Mouse (Mus musculus): ENCODE results near the gene Npdc1. TPM values are rescaled to one million over a fixed set of nuclear protein-coding genes. Genes with fewer than 3 reads are reported as not detected.

The Npdc1 gene
- total RNA-seq, 2 experiments from 2014 or later = 1.5 TPM; not detected in 1

Other genes with a start within 250 kb of the Npdc1 start
Only the 30 nearest of the 40 such genes appear.
- gene Tubb4b, start 174.6 kb upstream of the Npdc1 start, total RNA-seq (2015) = 435 and 440 TPM in 2 replicates
- gene Tubb4b, start 174.6 kb upstream of the Npdc1 start, total RNA-seq (2017) = 571 and 580 TPM in 2 replicates
- gene Slc34a3, start 165.0 kb upstream of the Npdc1 start, total RNA-seq (2015) = not detected in 2 replicates
- gene Slc34a3, start 165.0 kb upstream of the Npdc1 start, total RNA-seq (2017) = not detected in 2 replicates
- gene Rnf224, start 162.6 kb upstream of the Npdc1 start, total RNA-seq (2015) = not detected in 2 replicates
- 0.25 TPM in 1 of 2 replicates, not detected in the other for gene Rnf224, start 162.6 kb upstream of the Npdc1 start, total RNA-seq (2017)
- gene Rnf208, start 157.1 kb upstream of the Npdc1 start, total RNA-seq (2015) = 0.69 TPM in 1 of 2 replicates, not detected in the other
- gene Rnf208, start 157.1 kb upstream of the Npdc1 start, total RNA-seq (2017) = 0.29 TPM in 1 of 2 replicates, not detected in the other
- not detected in 2 replicates for gene Cysrt1, start 156.9 kb upstream of the Npdc1 start, total RNA-seq (2015)
- not detected in 2 replicates for gene Cysrt1, start 156.9 kb upstream of the Npdc1 start, total RNA-seq (2017)
- gene AL732309.1, start 152.5 kb upstream of the Npdc1 start, total RNA-seq (2015) = 3.9 and 5.0 TPM in 2 replicates
- gene AL732309.1, start 152.5 kb upstream of the Npdc1 start, total RNA-seq (2017) = 3.2 and 3.8 TPM in 2 replicates
- 11.4 and 12.8 TPM in 2 replicates for gene Tmem203, start 143.9 kb upstream of the Npdc1 start, total RNA-seq (2015)
- 9.6 and 9.8 TPM in 2 replicates for gene Tmem203, start 143.9 kb upstream of the Npdc1 start, total RNA-seq (2017)
- 7.9 and 13.3 TPM in 2 replicates for gene Tprn, start 136.7 kb upstream of the Npdc1 start, total RNA-seq (2015)
- 7.6 and 9.2 TPM in 2 replicates for gene Tprn, start 136.7 kb upstream of the Npdc1 start, total RNA-seq (2017)
- gene Ssna1, start 126.9 kb upstream of the Npdc1 start, total RNA-seq (2015) = 136 and 148 TPM in 2 replicates
- gene Ssna1, start 126.9 kb upstream of the Npdc1 start, total RNA-seq (2017) = 71.3 and 92.7 TPM in 2 replicates
- 28.3 and 34.4 TPM in 2 replicates for gene Anapc2, start 126.9 kb upstream of the Npdc1 start, total RNA-seq (2015)
- 36.5 and 42.4 TPM in 2 replicates for gene Anapc2, start 126.9 kb upstream of the Npdc1 start, total RNA-seq (2017)
- gene Tmem210, start 111.2 kb upstream of the Npdc1 start, total RNA-seq (2015) = not detected in 2 replicates
- not detected in 2 replicates for gene Tmem210, start 111.2 kb upstream of the Npdc1 start, total RNA-seq (2017)
- not detected in 2 replicates for gene Lrrc26, start 109.4 kb upstream of the Npdc1 start, total RNA-seq (2015)
- gene Lrrc26, start 109.4 kb upstream of the Npdc1 start, total RNA-seq (2017) = not detected in 2 replicates
- gene Grin1, start 80.2 kb upstream of the Npdc1 start, total RNA-seq (2015) = not detected in 2 replicates
- not detected in 2 replicates for gene Grin1, start 80.2 kb upstream of the Npdc1 start, total RNA-seq (2017)
- 19.1 and 23.4 TPM in 2 replicates for gene Man1b1, start 67.0 kb upstream of the Npdc1 start, total RNA-seq (2015)
- gene Man1b1, start 67.0 kb upstream of the Npdc1 start, total RNA-seq (2017) = 42.5 and 52.1 TPM in 2 replicates
- gene Dpp7, start 43.0 kb upstream of the Npdc1 start, total RNA-seq (2015) = 15.8 and 16.3 TPM in 2 replicates
- 19.1 and 32.9 TPM in 2 replicates for gene Dpp7, start 43.0 kb upstream of the Npdc1 start, total RNA-seq (2017)
- 42.2 and 60.4 TPM in 2 replicates for gene Uap1l1, start 33.7 kb upstream of the Npdc1 start, total RNA-seq (2015)
- gene Uap1l1, start 33.7 kb upstream of the Npdc1 start, total RNA-seq (2017) = 13.6 and 14.5 TPM in 2 replicates
- gene Sapcd2, start 27.0 kb upstream of the Npdc1 start, total RNA-seq (2015) = 6.0 and 10.8 TPM in 2 replicates
- gene Sapcd2, start 27.0 kb upstream of the Npdc1 start, total RNA-seq (2017) = 5.8 and 6.7 TPM in 2 replicates
- not detected in 2 replicates for gene Entpd2, start 3.5 kb upstream of the Npdc1 start, total RNA-seq (2015)
- not detected in 2 replicates for gene Entpd2, start 3.5 kb upstream of the Npdc1 start, total RNA-seq (2017)
- 11.1 and 12.5 TPM in 2 replicates for gene Fut7, start 23.9 kb downstream of the Npdc1 start, total RNA-seq (2015)
- 21.4 and 24.2 TPM in 2 replicates for gene Fut7, start 23.9 kb downstream of the Npdc1 start, total RNA-seq (2017)
- 66.7 and 70.5 TPM in 2 replicates for gene Abca2, start 29.4 kb downstream of the Npdc1 start, total RNA-seq (2015)
- gene Abca2, start 29.4 kb downstream of the Npdc1 start, total RNA-seq (2017) = 26.9 and 29.5 TPM in 2 replicates
- not detected in 2 replicates for gene Clic3, start 57.5 kb downstream of the Npdc1 start, total RNA-seq (2015)
- gene Clic3, start 57.5 kb downstream of the Npdc1 start, total RNA-seq (2017) = 0.27 TPM in 1 of 2 replicates, not detected in the other
- 32.8 and 40.9 TPM in 2 replicates for gene Paxx, start 61.7 kb downstream of the Npdc1 start, total RNA-seq (2015)
- 15.3 and 21.3 TPM in 2 replicates for gene Paxx, start 61.7 kb downstream of the Npdc1 start, total RNA-seq (2017)
- 0.42 TPM in 1 of 2 replicates, not detected in the other for gene Ptgds, start 70.7 kb downstream of the Npdc1 start, total RNA-seq (2015)
- not detected in 2 replicates for gene Ptgds, start 70.7 kb downstream of the Npdc1 start, total RNA-seq (2017)
- gene Lcn12, start 94.6 kb downstream of the Npdc1 start, total RNA-seq (2015) = 0.27 TPM in 1 of 2 replicates, not detected in the other
- not detected in 2 replicates for gene Lcn12, start 94.6 kb downstream of the Npdc1 start, total RNA-seq (2017)
- gene Fbxw5, start 101.4 kb downstream of the Npdc1 start, total RNA-seq (2015) = 27.1 and 27.6 TPM in 2 replicates
- gene Fbxw5, start 101.4 kb downstream of the Npdc1 start, total RNA-seq (2017) = 25.1 and 27.4 TPM in 2 replicates
- 2.6 and 5.6 TPM in 2 replicates for gene C8g, start 102.4 kb downstream of the Npdc1 start, total RNA-seq (2015)
- gene C8g, start 102.4 kb downstream of the Npdc1 start, total RNA-seq (2017) = 0.81 and 3.8 TPM in 2 replicates
- 9.7 and 10.8 TPM in 2 replicates for gene Traf2, start 147.6 kb downstream of the Npdc1 start, total RNA-seq (2015)
- gene Traf2, start 147.6 kb downstream of the Npdc1 start, total RNA-seq (2017) = 13.7 and 14.2 TPM in 2 replicates
- 141 and 144 TPM in 2 replicates for gene Edf1, start 158.5 kb downstream of the Npdc1 start, total RNA-seq (2015)
- gene Edf1, start 158.5 kb downstream of the Npdc1 start, total RNA-seq (2017) = 95.5 and 128 TPM in 2 replicates
- gene Mamdc4, start 175.5 kb downstream of the Npdc1 start, total RNA-seq (2015) = 0.42 and 0.86 TPM in 2 replicates
- 0.12 and 9.3 TPM in 2 replicates for gene Mamdc4, start 175.5 kb downstream of the Npdc1 start, total RNA-seq (2017)
- 48.1 and 56.5 TPM in 2 replicates for gene Phpt1, start 175.9 kb downstream of the Npdc1 start, total RNA-seq (2015)
- gene Phpt1, start 175.9 kb downstream of the Npdc1 start, total RNA-seq (2017) = 29.6 and 35.4 TPM in 2 replicates

All from megakaryocyte progenitor cell, adult 5-6 weeks (primary cell).